In the genomic region with DNA sequence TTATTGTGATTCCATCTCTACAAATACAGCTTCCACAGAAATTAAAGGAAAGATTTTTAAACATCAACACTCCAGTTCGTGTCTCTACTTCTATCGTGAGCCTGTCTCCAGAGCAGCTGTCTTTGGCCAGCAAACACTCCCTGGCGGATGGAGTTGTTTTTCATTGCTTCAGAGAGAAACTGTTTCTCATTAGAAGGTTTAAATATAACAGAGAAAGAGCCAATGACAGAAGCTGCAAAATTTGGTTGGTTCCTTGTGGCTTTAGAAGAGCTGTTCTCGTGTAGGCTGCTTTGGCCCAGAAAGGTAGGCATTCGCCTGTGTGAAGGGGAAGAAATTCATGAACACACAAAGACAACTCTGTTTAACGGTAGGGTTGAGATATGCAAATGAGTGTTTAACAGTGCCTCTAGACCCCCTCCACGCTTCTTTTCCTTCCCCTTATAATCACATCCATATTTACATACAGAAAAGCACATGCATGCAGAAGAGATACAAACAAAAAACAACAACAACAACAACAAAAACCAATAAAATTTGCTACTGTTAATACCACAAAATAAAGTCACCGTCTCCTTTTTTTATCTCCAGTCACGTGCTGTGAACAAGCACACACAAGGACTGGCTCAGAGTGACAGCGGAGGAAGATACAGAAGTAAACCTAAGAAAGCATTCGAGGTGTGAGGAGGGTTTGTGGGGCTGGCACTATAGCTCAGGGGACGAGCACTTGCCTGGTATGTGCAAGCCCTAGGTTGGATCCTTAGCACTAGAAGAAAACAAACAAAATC, we compare ENCODE assay signal across 12 mouse cellular contexts. TPM values are rescaled to one million over a fixed set of nuclear protein-coding genes. Genes with fewer than 3 reads are reported as not detected.
A peak's percentile ranks its signal among the peaks of the same experiment; 100 is the strongest.
DNase-seq lines count a peak whose midpoint lies in the region; ATAC-seq lines count a peak whose summit lies in the region.
"Had no signal": no experiment of that assay in that cellular context is flagged by ENCODE, and none has a peak within 500 bp of the region (broad histone marks: within the 10 kb centered on the region; RNA-seq: fewer than 3 reads in every experiment).

No protein-coding gene starts in this region.

- no peak overlapping the region for H3K4me3 ChIP-seq in heart, embryonic 13.5 days
- no peak overlapping the region for H3K4me3 ChIP-seq in midbrain, embryonic 13.5 days (replicated peaks)
- H3K4me3 ChIP-seq in midbrain, embryonic 15.5 days = no peak overlapping the region

- WGBS in heart, embryonic 13.5 days = 61% methylated on average over 12 of the region's 12 CpGs
- 76% methylated on average over 12 of the region's 12 CpGs for WGBS in midbrain, embryonic 13.5 days
- 69% methylated on average over 12 of the region's 12 CpGs for WGBS in midbrain, embryonic 15.5 days

- no peaks in the 10 kb centered on the region for H3K9me3 ChIP-seq in heart, embryonic 13.5 days
- no peaks in the 10 kb centered on the region for H3K9me3 ChIP-seq in midbrain, embryonic 13.5 days
- no peaks in the 10 kb centered on the region for H3K9me3 ChIP-seq in midbrain, embryonic 15.5 days

- DNase-seq in heart, postnatal 14 days = no peak
- DNase-seq in hindlimb bud, embryonic 11.5 days (ENCODE audit: extremely low spot score, low read depth, low spot score) = peak; percentile 8
- DNase-seq in telencephalon, adult 2 months (ENCODE audit: low read depth, low spot score) = peak; percentile 85
- DNase-seq in thymus, postnatal 14 days = no peak
- DNase-seq: adrenal gland, postnatal 25 days; cerebellum, adult 11 months; heart, postnatal 4 days; thymus, postnatal 36 days had no signal

- no peaks in the 10 kb centered on the region for H3K27me3 ChIP-seq in heart, embryonic 13.5 days (replicated peaks)
- no peaks in the 10 kb centered on the region for H3K27me3 ChIP-seq in midbrain, embryonic 13.5 days
- no peaks in the 10 kb centered on the region for H3K27me3 ChIP-seq in midbrain, embryonic 15.5 days (replicated peaks)
- H3K27me3 ChIP-seq: CH12.LX had no signal

- intact Hi-C loops in heart, postnatal 14 days (cut with DNase I) = no loop called here

- H3K4me1 ChIP-seq in heart, embryonic 13.5 days = 0 out of 2 replicates have a peak, but pooled peaks cover 5% of the 10 kb centered on the region
- 0 out of 2 replicates have a peak, but pooled peaks cover 4% of the 10 kb centered on the region for H3K4me1 ChIP-seq in midbrain, embryonic 13.5 days (replicated peaks)
- no peaks in the 10 kb centered on the region for H3K4me1 ChIP-seq in midbrain, embryonic 15.5 days

- H3K36me3 ChIP-seq in heart, embryonic 13.5 days = peaks cover 57% of the 10 kb centered on the region
- H3K36me3 ChIP-seq in midbrain, embryonic 13.5 days = peaks cover 41% of the 10 kb centered on the region
- peaks cover 25% of the 10 kb centered on the region for H3K36me3 ChIP-seq in midbrain, embryonic 15.5 days (replicated peaks)

- no peak overlapping the region for H3K9ac ChIP-seq in heart, embryonic 13.5 days
- H3K9ac ChIP-seq in midbrain, embryonic 13.5 days (replicated peaks) = no peak overlapping the region
- no peak overlapping the region for H3K9ac ChIP-seq in midbrain, embryonic 15.5 days

- no peak overlapping the region for H3K4me2 ChIP-seq in heart, embryonic 13.5 days
- no peak overlapping the region for H3K4me2 ChIP-seq in midbrain, embryonic 13.5 days (replicated peaks)
- no peak overlapping the region for H3K4me2 ChIP-seq in midbrain, embryonic 15.5 days

- no peak for ATAC-seq in heart, embryonic 13.5 days (ENCODE audit: extremely low read depth, insufficient number of reproducible peaks, low FRiP score, low TSS enrichment)
- ATAC-seq in midbrain, embryonic 13.5 days = no peak
- no peak for ATAC-seq in midbrain, embryonic 15.5 days (replicated peaks)

- peak overlapping the region; percentile 32 for H3K27ac ChIP-seq in heart, embryonic 13.5 days (replicated peaks)
- 0 out of 2 replicates have a peak overlapping the region, but pooled peaks have one; percentile 15 for H3K27ac ChIP-seq in midbrain, embryonic 13.5 days
- H3K27ac ChIP-seq in midbrain, embryonic 15.5 days = no peak overlapping the region

RNA-seq across cellular contexts. Expression of gene Camkk2, which starts 7.0 kb away (rescaled TPM):
- 14.0 and 14.5 TPM in 2 replicates for polyA plus RNA-seq in heart, embryonic 13.5 days (2015; fragmentation: Nextera tagmentation; extraction: Ambion mirVana)
- total RNA-seq in heart, postnatal 14 days (2021) = 10 to 100 TPM; 11.4 to 11.7 TPM
- polyA plus RNA-seq in midbrain, embryonic 13.5 days (2015; fragmentation: Nextera tagmentation; extraction: Ambion mirVana) = 45.3 and 47.1 TPM in 2 replicates
- polyA plus RNA-seq in midbrain, embryonic 15.5 days (2015; fragmentation: Nextera tagmentation; extraction: Ambion mirVana) = 66.1 and 69.4 TPM in 2 replicates

RNA-seq across cellular contexts. Expression of gene Anapc5, which starts 34.9 kb away (rescaled TPM):
- 293 and 310 TPM in 2 replicates for polyA plus RNA-seq in heart, embryonic 13.5 days (2015; fragmentation: Nextera tagmentation; extraction: Ambion mirVana)
- 100 to 1,000 TPM; 162 to 181 TPM for total RNA-seq in heart, postnatal 14 days (2021)
- 527 and 540 TPM in 2 replicates for polyA plus RNA-seq in midbrain, embryonic 13.5 days (2015; fragmentation: Nextera tagmentation; extraction: Ambion mirVana)
- 531 and 544 TPM in 2 replicates for polyA plus RNA-seq in midbrain, embryonic 15.5 days (2015; fragmentation: Nextera tagmentation; extraction: Ambion mirVana)

Comparison
In these comparisons a context has a peak if more than half of its experiments do, and no peak if none do; other contexts are left out.
1. DNase-seq: peak in hindlimb bud, embryonic 11.5 days (single experiment) and telencephalon, adult 2 months (single experiment); none in heart, postnatal 14 days (0 of 2) and thymus, postnatal 14 days (single experiment).